Mouse (Mus musculus) CD4-positive naive resting alpha-beta T cell, adult 76 days (primary cell): Measurements from ENCODE around the gene Tbcd. TPM values are rescaled to one million over a fixed set of nuclear protein-coding genes. Genes with fewer than 3 reads are reported as not detected.

Source experiments
- total RNA-seq: library from RNA; stranded (reverse); gene quantifications from one replicate; pipeline ENCODE4 v1.2.4, GENCODE M21; 2023

Tbcd gene
- 44.8 TPM for total RNA-seq

GRCm38 (mm10) chr11:121451753-121452635 is at the start of gene Tbcd:
Gene Tbcd (plus strand): TSS chr11:121451949.

GRCm38 (mm10) chr11:121420830-121421552 is 30.8 kb upstream of the Tbcd start, which contains the start of gene Fn3krp:
Gene Fn3krp (plus strand): TSS chr11:121421401.

GRCm38 (mm10) chr11:121434156-121435155 is 17.3 kb upstream of the Tbcd start, which contains the start of gene Fn3k:
Gene Fn3k (plus strand): TSS chr11:121434913.

GRCm38 (mm10) chr11:121519131-121519530 is 67.4 kb downstream of the Tbcd start, which contains the start of gene Zfp750:
Gene Zfp750 (minus strand): TSS chr11:121519333.

Other genes with a start within 250 kb of the Tbcd start
- gene Hexdc, start 247.5 kb upstream of the Tbcd start, total RNA-seq, result 10.1 TPM
- gene Ogfod3, start 247.2 kb upstream of the Tbcd start, total RNA-seq, result 6.1 TPM
- gene Cybc1, start 222.6 kb upstream of the Tbcd start, total RNA-seq, result 44.8 TPM
- gene Narf, start 214.7 kb upstream of the Tbcd start, total RNA-seq, result 26.6 TPM
- gene Foxk2, start 192.0 kb upstream of the Tbcd start, total RNA-seq, result 31.3 TPM
- 69.8 TPM for gene Wdr45b, start 97.5 kb upstream of the Tbcd start, total RNA-seq
- gene Rab40b, start 63.7 kb upstream of the Tbcd start, total RNA-seq, result not detected
- 6.0 TPM for gene Fn3krp, start 30.5 kb upstream of the Tbcd start, total RNA-seq
- 0.47 TPM for gene Fn3k, start 17.0 kb upstream of the Tbcd start, total RNA-seq
- gene Zfp750, start 67.4 kb downstream of the Tbcd start, total RNA-seq, result not detected
- gene B3gntl1, start 221.2 kb downstream of the Tbcd start, total RNA-seq, result 14.2 TPM
- gene Metrnl, start 249.6 kb downstream of the Tbcd start, total RNA-seq, result 4.3 TPM